Mouse (Mus musculus): ENCODE data around the gene Ccdc115. TPM values are rescaled to one million over a fixed set of nuclear protein-coding genes. Genes with fewer than 3 reads are reported as not detected.

Ccdc115 gene
- 16.6 and 23.2 TPM in 2 replicates for polyA plus RNA-seq (2012; ENCODE audit: low replicate concordance)

GRCm38 (mm10) chr1:34439215-34439960 is at the start of gene Ccdc115, which contains the start of gene Imp4:
TSS of gene Ccdc115 (minus strand) at chr1:34439672.
TSS of gene Imp4 (plus strand) at chr1:34439851.

GRCm38 (mm10) chr1:34459284-34460060 is 20.0 kb upstream of the Ccdc115 start, which contains the start of gene Ptpn18:
TSS of gene Ptpn18 (plus strand) at chr1:34459762.

Other genes with a start within 250 kb of the Ccdc115 start
- 38.9 and 43.8 TPM in 2 replicates for gene Imp4, start 179 bp upstream of the Ccdc115 start, polyA plus RNA-seq (2012; ENCODE audit: low replicate concordance)
- 113 and 198 TPM in 2 replicates for gene Ptpn18, start 20.1 kb upstream of the Ccdc115 start, polyA plus RNA-seq (2012; ENCODE audit: low replicate concordance)
- gene Prss39, start 58.7 kb upstream of the Ccdc115 start, polyA plus RNA-seq (2012; ENCODE audit: low replicate concordance): not detected in 2 replicates
- gene Cfc1, start 96.0 kb upstream of the Ccdc115 start, polyA plus RNA-seq (2012; ENCODE audit: low replicate concordance): not detected in 2 replicates
- gene Prss40, start 121.3 kb upstream of the Ccdc115 start, polyA plus RNA-seq (2012; ENCODE audit: low replicate concordance): not detected in 2 replicates
- gene Amer3, start 140.0 kb upstream of the Ccdc115 start, polyA plus RNA-seq (2012; ENCODE audit: low replicate concordance): 0.03 TPM in 1 of 2 replicates, not detected in the other

All from leukemia stem cell, adult 10-12 weeks (primary cell).